In genomic region chr9:115430271-115430670, GRCm38 (mm10) we compare ENCODE assay signal across 16 mouse cellular contexts.
"Had no signal": no experiment of that assay in that cellular context is flagged by ENCODE, and none has a peak within 500 bp of the region (broad histone marks: within the 10 kb centered on the region; RNA-seq: fewer than 3 reads in every experiment).

No protein-coding gene starts in this region.

- H3K9me3 ChIP-seq: limb, embryonic 15.5 days; liver, embryonic 12.5 days; midbrain, embryonic 10.5 days; midbrain, embryonic 15.5 days; neural tube, embryonic 13.5 days had no signal

- H3K36me3 ChIP-seq: limb, embryonic 15.5 days; liver, embryonic 12.5 days; midbrain, embryonic 10.5 days; midbrain, embryonic 15.5 days; neural tube, embryonic 13.5 days had no signal

- ATAC-seq: liver, embryonic 12.5 days; lung, postnatal 0 days; midbrain, embryonic 15.5 days had no signal

- H3K27me3 ChIP-seq: limb, embryonic 15.5 days; liver, embryonic 12.5 days; midbrain, embryonic 15.5 days; neural tube, embryonic 13.5 days had no signal

- H3K27ac ChIP-seq: kidney, postnatal 0 days; limb, embryonic 15.5 days; liver, embryonic 12.5 days; midbrain, embryonic 10.5 days; midbrain, embryonic 15.5 days; neural tube, embryonic 13.5 days; stomach, postnatal 0 days had no signal

- H3K4me2 ChIP-seq: limb, embryonic 15.5 days; liver, embryonic 12.5 days; midbrain, embryonic 15.5 days; neural tube, embryonic 13.5 days had no signal

- DNase-seq: kidney, adult 11 months; kidney, adult 9 months; kidney, postnatal 36 days; layer of hippocampus, adult 9-11 months; layer of hippocampus, postnatal 36 days; lung, postnatal 4 days; thymus, adult 18-20 months; thymus, postnatal 14 days had no signal

- H3K4me3 ChIP-seq: limb, embryonic 15.5 days; liver, embryonic 12.5 days; midbrain, embryonic 10.5 days; midbrain, embryonic 15.5 days; neural tube, embryonic 13.5 days had no signal

- H3K4me1 ChIP-seq: limb, embryonic 15.5 days; midbrain, embryonic 15.5 days; neural tube, embryonic 13.5 days had no signal

- H3K9ac ChIP-seq: limb, embryonic 15.5 days; liver, embryonic 12.5 days; midbrain, embryonic 15.5 days; neural tube, embryonic 13.5 days had no signal
